Mouse (Mus musculus) liver, postnatal 0 days (tissue): ENCODE measurements around the gene Prkacb. TPM values are rescaled to one million over a fixed set of nuclear protein-coding genes. Genes with fewer than 3 reads are reported as not detected.

ENCODE experiments used
- ATAC-seq: fragments of 200-750 bp; cut with Nextera tagmentation; 2 replicates; pipeline ENCODE4 v1.8.0; 2017; ENCODE audit warnings: mild to moderate bottlenecking, moderate library complexity
- DNase-seq: peaks from one replicate; pipeline ENCODE4 v3.0.0-alpha.2; 2016
- H3K27ac ChIP-seq: fragments of 300-500 bp; sonication (generic); 2 replicates; pipeline ENCODE4 v1.5.1; 2014; ENCODE audit warnings: antibody characterized with exemption, moderate library complexity, mild to moderate bottlenecking, low read depth
- H3K27me3 ChIP-seq: fragments of 300-500 bp; sonication (generic); 2 replicates; pipeline ENCODE4 v1.6.1; 2014; ENCODE audit warnings: low read length, control low read depth, mixed read lengths; ENCODE audit not compliant: insufficient read depth
- H3K36me3 ChIP-seq: fragments of 300-500 bp; sonication (generic); replicated peaks from 2 replicates; pipeline ENCODE4 v1.6.1; 2014; ENCODE audit warnings: mild to moderate bottlenecking, control low read depth, low read length, moderate library complexity, mixed read lengths; ENCODE audit not compliant: insufficient read depth
- H3K4me1 ChIP-seq: fragments of 300-500 bp; sonication (generic); 2 replicates; pipeline ENCODE4 v1.6.1; 2014; ENCODE audit warnings: antibody characterized with exemption, mild to moderate bottlenecking, control low read depth; ENCODE audit not compliant: insufficient read depth
- H3K4me2 ChIP-seq: fragments of 300-500 bp; sonication (generic); 2 replicates; pipeline ENCODE4 v1.6.1; 2014; ENCODE audit warnings: low read depth, mild to moderate bottlenecking, low read length, moderate library complexity, mixed read lengths
- H3K4me3 ChIP-seq: fragments of 300-500 bp; sonication (generic); 2 replicates; pipeline ENCODE4 v1.5.1; 2014; ENCODE audit warnings: low read depth, low read length
- H3K9ac ChIP-seq: fragments of 300-500 bp; sonication (generic); replicated peaks from 2 replicates; pipeline ENCODE4 v1.6.1; 2014; ENCODE audit warnings: mild to moderate bottlenecking, moderate library complexity
- H3K9me3 ChIP-seq: fragments of 300-500 bp; sonication (generic); 2 replicates; pipeline ENCODE4 v1.6.1; 2016; ENCODE audit warnings: mild to moderate bottlenecking, control low read depth, low read length, mixed read lengths
- CTCF ChIP-seq: sonication (generic); IDR thresholded peaks from 2 replicates; pipeline ENCODE4 v1.5.1; 2016; ENCODE audit warnings: antibody characterized with exemption, low read depth
- EP300 ChIP-seq: IDR thresholded peaks from 2 replicates; pipeline ENCODE4 v1.6.1; 2016; ENCODE audit warnings: antibody characterized with exemption, low read depth, mild to moderate bottlenecking
- WGBS: fragments of 180-500 bp; shearing (Covaris S2); extraction: QIAGEN DNeasy Blood & Tissue Kit; methylation state at CpG from one replicate; pipeline ENCODE4 v1.1.7; 2014; ENCODE audit not compliant: insufficient replicate concordance; 5-methylcytosine and 5-hydroxymethylcytosine counted together
- polyA plus RNA-seq: library from polyadenylated mRNA; unstranded; fragments of >200 nt; fragmentation: Nextera tagmentation; extraction: Ambion mirVana; gene quantifications from 2 replicates; pipeline ENCODE4 v1.2.1, GENCODE M21; 2015

Prkacb gene
- polyA plus RNA-seq, 1 experiment from 2014 or later, result 15.4 TPM

GRCm38 (mm10) chr3:146812041-146812878 lies 530 bp downstream of the Prkacb start:
- H3K4me3 ChIP-seq, result peak overlapping the region; percentile 84
- peak overlapping the region; percentile 85 for H3K9ac ChIP-seq
- H3K27ac ChIP-seq, result peak overlapping the region; percentile 92
- H3K27me3 ChIP-seq, result no peaks in the 10 kb centered on the region
- TF ChIP-seq CTCF (no peak), EP300 (no peak)
- WGBS, result 1% methylated on average over 44 of the region's 60 CpGs
- DNase-seq (peak; percentile 63), ATAC-seq (peak; percentile 58)
- peak overlapping the region; percentile 80 for H3K4me2 ChIP-seq
- no peaks in the 10 kb centered on the region for H3K9me3 ChIP-seq
- H3K4me1 ChIP-seq, result no peaks in the 10 kb centered on the region
- H3K36me3 ChIP-seq, result peaks cover 3% of the 10 kb centered on the region; the same call in 1 of the 2 replicates

- Histone ChIP-seq H3K4me1 (no peaks in the 10 kb centered on the region), H3K36me3 (0 out of 2 replicates have a peak, but pooled peaks cover 2% of the 10 kb centered on the region), H3K4me3 (no peak overlapping the region), H3K9ac (no peak overlapping the region), H3K9me3 (no peaks in the 10 kb centered on the region), H3K27ac (no peak overlapping the region), H3K4me2 (0 out of 2 replicates have a peak overlapping the region, but pooled peaks have one; percentile 2), H3K27me3 (no peaks in the 10 kb centered on the region)
- ATAC-seq (peak; percentile 56; the same call in 1 of the 2 replicates), DNase-seq (no peak)
- 63% methylated on average over 12 of the region's 12 CpGs for WGBS
- no peak for TF ChIP-seq CTCF
- no peak for TF ChIP-seq EP300
These were observed 19.1 kb downstream of the Prkacb start for GRCm38 (mm10) chr3:146793554-146794257.

DNA sequence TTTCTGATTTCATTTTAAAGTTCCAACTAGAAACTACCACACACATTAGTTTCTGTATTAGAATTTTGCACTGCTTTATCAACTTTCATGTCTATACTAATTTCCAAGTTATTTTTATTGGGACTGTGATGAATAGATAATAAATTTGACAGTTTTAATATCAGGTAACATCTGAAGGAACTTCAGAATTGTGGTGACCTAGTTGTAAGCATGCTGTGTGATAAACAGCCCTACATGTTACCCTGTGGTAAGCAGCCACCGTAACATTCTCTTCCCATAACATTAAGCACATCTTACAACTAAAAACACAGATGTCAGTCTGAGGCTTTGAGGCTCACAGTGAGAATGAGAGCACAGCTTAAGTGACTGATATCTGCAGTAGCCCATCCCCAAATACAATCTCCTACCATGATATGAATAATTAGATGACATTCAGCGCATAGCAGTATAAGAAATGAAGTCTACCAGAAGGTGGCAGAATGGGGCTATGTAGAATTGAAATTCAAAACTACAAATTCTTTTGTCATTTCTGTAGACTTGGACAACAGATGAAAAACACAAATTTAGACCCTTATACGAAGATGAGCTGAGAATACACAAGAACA lies 20.5 kb downstream of the Prkacb start:
- no peak overlapping the region for H3K4me2 ChIP-seq
- peak; percentile 51 for TF ChIP-seq CTCF
- no peak for TF ChIP-seq EP300
- ATAC-seq (no peak), DNase-seq (no peak)
- H3K27ac ChIP-seq, result no peak overlapping the region
- 49% methylated on average over 3 of the region's 3 CpGs for WGBS
- H3K36me3 ChIP-seq, result 0 out of 2 replicates have a peak, but pooled peaks cover 2% of the 10 kb centered on the region
- H3K9me3 ChIP-seq, result no peaks in the 10 kb centered on the region
- H3K4me3 ChIP-seq, result no peak overlapping the region
- H3K27me3 ChIP-seq, result no peaks in the 10 kb centered on the region
- H3K9ac ChIP-seq, result no peak overlapping the region
- no peaks in the 10 kb centered on the region for H3K4me1 ChIP-seq

DNA sequence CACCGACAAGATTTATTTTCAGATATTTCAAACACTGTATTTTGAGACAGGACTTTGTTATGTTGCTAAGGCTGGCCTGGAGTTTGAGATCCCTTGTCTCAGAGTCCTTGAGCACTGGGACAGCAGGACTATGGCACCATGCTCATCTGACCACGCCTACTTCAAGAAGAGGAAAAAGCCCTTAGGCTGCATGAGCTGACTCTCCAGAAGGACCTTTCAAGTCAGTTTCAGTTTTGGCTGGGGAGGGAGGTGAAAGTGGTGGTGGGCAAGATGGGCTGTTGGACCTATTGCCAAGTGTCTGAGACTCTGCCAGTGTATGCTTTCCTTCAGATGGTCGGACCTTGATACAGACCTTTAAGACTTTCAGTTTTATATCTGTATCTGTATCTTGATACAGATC lies 28.6 kb downstream of the Prkacb start:
- Histone ChIP-seq H3K27ac (no peak overlapping the region), H3K9me3 (no peaks in the 10 kb centered on the region), H3K4me3 (no peak overlapping the region), H3K27me3 (no peaks in the 10 kb centered on the region), H3K4me2 (no peak overlapping the region), H3K4me1 (peaks cover 4% of the 10 kb centered on the region; the same call in 1 of the 2 replicates), H3K9ac (no peak overlapping the region), H3K36me3 (no peaks in the 10 kb centered on the region)
- no peak for ATAC-seq
- 68% methylated on average over 3 of the region's 3 CpGs for WGBS
- DNase-seq, result no peak
- TF ChIP-seq CTCF (no peak), EP300 (no peak)

- 65% methylated on average over 7 of the region's 7 CpGs for WGBS
- H3K9me3 ChIP-seq, result no peaks in the 10 kb centered on the region
- DNase-seq (no peak), ATAC-seq (no peak)
- H3K4me1 ChIP-seq, result peaks cover 8% of the 10 kb centered on the region; the same call in 1 of the 2 replicates
- no peak overlapping the region for H3K4me3 ChIP-seq
- no peaks in the 10 kb centered on the region for H3K36me3 ChIP-seq
- H3K27ac ChIP-seq, result no peak overlapping the region
- no peaks in the 10 kb centered on the region for H3K27me3 ChIP-seq
- no peak for TF ChIP-seq EP300
- TF ChIP-seq CTCF, result peak; percentile 64
- H3K4me2 ChIP-seq, result no peak overlapping the region
- no peak overlapping the region for H3K9ac ChIP-seq
These were observed 29.1 kb downstream of the Prkacb start for GRCm38 (mm10) chr3:146783645-146784225.

- Histone ChIP-seq H3K4me3 (no peak overlapping the region), H3K4me2 (no peak overlapping the region), H3K27ac (no peak overlapping the region), H3K9ac (no peak overlapping the region), H3K27me3 (no peaks in the 10 kb centered on the region), H3K36me3 (no peaks in the 10 kb centered on the region), H3K4me1 (peaks cover 13% of the 10 kb centered on the region; the same call in 1 of the 2 replicates), H3K9me3 (no peaks in the 10 kb centered on the region)
- WGBS, result 34% methylated on average over 6 of the region's 6 CpGs
- TF ChIP-seq EP300 (no peak), CTCF (peak; percentile 17; the same call in 1 of the 2 replicates)
- ATAC-seq (0 out of 2 replicates have a peak, but pooled peaks have one; percentile 13), DNase-seq (no peak)
These were observed 30.2 kb downstream of the Prkacb start for GRCm38 (mm10) chr3:146782548-146782947.
